Mouse (Mus musculus) heart, embryonic 11.5 days (tissue): Measurements from ENCODE around the gene Qk. TPM values are rescaled to one million over a fixed set of nuclear protein-coding genes. Genes with fewer than 3 reads are reported as not detected.

ENCODE experiments used
- ATAC-seq: fragments of 200-750 bp; cut with Nextera tagmentation; replicated peaks from 2 replicates; pipeline ENCODE4 v1.8.0; 2017; ENCODE audit warnings: moderate library complexity; ENCODE audit not compliant: insufficient number of reproducible peaks, low FRiP score, low TSS enrichment
- H3K27ac ChIP-seq: fragments of 300-500 bp; sonication (generic); 2 replicates; pipeline ENCODE4 v1.5.1; 2014; ENCODE audit warnings: mild to moderate bottlenecking, low read depth, low read length
- H3K27me3 ChIP-seq: fragments of 300-500 bp; sonication (generic); 2 replicates; pipeline ENCODE4 v1.6.1; 2014; ENCODE audit warnings: mild to moderate bottlenecking, low read length, mixed read lengths; ENCODE audit not compliant: control insufficient read depth, insufficient read depth
- H3K36me3 ChIP-seq: fragments of 300-500 bp; sonication (generic); 2 replicates; pipeline ENCODE4 v1.6.1; 2014; ENCODE audit warnings: mild to moderate bottlenecking, low read length, moderate library complexity, mixed read lengths; ENCODE audit not compliant: control insufficient read depth, insufficient read depth
- H3K4me1 ChIP-seq: fragments of 300-500 bp; sonication (generic); 2 replicates; pipeline ENCODE4 v1.6.1; 2014; ENCODE audit warnings: low read length; ENCODE audit not compliant: control insufficient read depth, insufficient read depth
- H3K4me2 ChIP-seq: fragments of 300-500 bp; sonication (generic); 2 replicates; pipeline ENCODE4 v1.6.1; 2014; ENCODE audit warnings: mild to moderate bottlenecking, moderate library complexity
- H3K4me3 ChIP-seq: fragments of 300-500 bp; sonication (generic); 2 replicates; pipeline ENCODE4 v1.5.1; 2014; ENCODE audit warnings: low read depth, low read length
- H3K9ac ChIP-seq: fragments of 300-500 bp; sonication (generic); 2 replicates; pipeline ENCODE4 v1.6.1; 2014; ENCODE audit warnings: mild to moderate bottlenecking, low read depth, low read length, moderate library complexity
- H3K9me3 ChIP-seq: fragments of 300-500 bp; sonication (generic); replicated peaks from 2 replicates; pipeline ENCODE4 v1.6.1; 2016; ENCODE audit warnings: low read length; ENCODE audit not compliant: control insufficient read depth
- WGBS: fragments of 180-500 bp; shearing (Covaris S2); extraction: QIAGEN DNeasy Blood & Tissue Kit; methylation state at CpG from one replicate; pipeline ENCODE4 v1.1.7; 2014; ENCODE audit not compliant: insufficient replicate concordance; 5-methylcytosine and 5-hydroxymethylcytosine counted together
- polyA plus RNA-seq: library from polyadenylated mRNA; unstranded; fragments of >200 nt; fragmentation: Nextera tagmentation; extraction: Ambion mirVana; gene quantifications from 2 replicates; pipeline ENCODE4 v1.2.1, GENCODE M21; 2014

The Qk gene
- polyA plus RNA-seq, 1 experiment from 2014 or later: 60.6 TPM

GRCm38 (mm10) chr17:10177096-10177495 lies 142.6 kb downstream of the Qk start:
- no peak overlapping the region for H3K4me3 ChIP-seq
- H3K27ac ChIP-seq: no peak overlapping the region
- no peaks in the 10 kb centered on the region for H3K27me3 ChIP-seq
- H3K9ac ChIP-seq: no peak overlapping the region
- H3K4me2 ChIP-seq: no peak overlapping the region
- no peaks in the 10 kb centered on the region for H3K4me1 ChIP-seq
- H3K9me3 ChIP-seq: no peaks in the 10 kb centered on the region
- no peak for ATAC-seq
- no peaks in the 10 kb centered on the region for H3K36me3 ChIP-seq
- WGBS: 62% methylated on average over 5 of the region's 5 CpGs

DNA sequence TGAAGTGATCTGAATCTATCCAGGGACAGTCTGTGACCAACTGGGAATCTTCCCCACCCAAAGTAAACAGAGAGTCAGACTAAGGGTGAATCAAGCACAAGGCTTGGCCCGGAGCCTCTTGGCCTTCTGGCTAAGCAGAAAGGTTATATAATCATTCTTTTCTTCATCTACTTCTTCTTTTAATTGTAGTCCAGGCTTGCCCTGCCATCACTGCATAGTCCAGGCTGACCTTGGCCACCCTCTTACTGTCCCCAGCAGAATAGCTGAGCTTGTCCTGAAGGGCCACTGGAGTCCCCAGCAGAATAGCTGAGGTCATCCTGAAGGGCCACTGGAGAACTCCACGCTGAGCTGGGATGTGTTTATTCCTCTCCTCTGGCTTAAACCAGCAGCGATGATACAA lies 158.4 kb downstream of the Qk start:
- H3K9me3 ChIP-seq: no peaks in the 10 kb centered on the region
- H3K4me3 ChIP-seq: no peak overlapping the region
- ATAC-seq: no peak
- no peaks in the 10 kb centered on the region for H3K27me3 ChIP-seq
- no peak overlapping the region for H3K4me2 ChIP-seq
- H3K27ac ChIP-seq: no peak overlapping the region
- peaks cover 2% of the 10 kb centered on the region; the same call in 1 of the 2 replicates for H3K4me1 ChIP-seq
- no peaks in the 10 kb centered on the region for H3K36me3 ChIP-seq
- WGBS: 85% methylated on average over 3 of the region's 3 CpGs
- no peak overlapping the region for H3K9ac ChIP-seq

DNA sequence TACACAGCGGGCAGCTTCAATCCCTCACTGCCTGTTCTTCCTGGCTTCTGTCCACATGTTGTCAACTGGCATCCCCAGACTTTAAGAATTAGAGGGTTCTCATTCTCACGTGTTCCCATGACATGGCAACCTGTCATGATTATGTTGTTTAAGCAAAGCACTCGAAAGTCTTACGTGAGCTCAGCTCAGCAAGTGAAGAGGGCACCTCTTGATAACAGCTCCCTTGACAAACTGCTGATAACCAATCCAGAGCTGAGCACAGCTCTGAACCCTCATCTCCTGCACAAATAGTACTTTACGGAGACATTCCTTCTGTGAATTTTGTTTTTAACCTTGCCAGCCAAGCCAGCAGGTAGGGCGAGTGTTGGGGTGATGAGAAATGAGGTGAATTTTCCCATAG lies 159.2 kb downstream of the Qk start:
- H3K4me2 ChIP-seq: no peak overlapping the region
- no peak overlapping the region for H3K4me3 ChIP-seq
- peaks cover 2% of the 10 kb centered on the region; the same call in 1 of the 2 replicates for H3K4me1 ChIP-seq
- no peak overlapping the region for H3K9ac ChIP-seq
- ATAC-seq: no peak
- no peaks in the 10 kb centered on the region for H3K36me3 ChIP-seq
- H3K27me3 ChIP-seq: no peaks in the 10 kb centered on the region
- no peak overlapping the region for H3K27ac ChIP-seq
- WGBS: 48% methylated on average over 6 of the region's 6 CpGs
- no peaks in the 10 kb centered on the region for H3K9me3 ChIP-seq

DNA sequence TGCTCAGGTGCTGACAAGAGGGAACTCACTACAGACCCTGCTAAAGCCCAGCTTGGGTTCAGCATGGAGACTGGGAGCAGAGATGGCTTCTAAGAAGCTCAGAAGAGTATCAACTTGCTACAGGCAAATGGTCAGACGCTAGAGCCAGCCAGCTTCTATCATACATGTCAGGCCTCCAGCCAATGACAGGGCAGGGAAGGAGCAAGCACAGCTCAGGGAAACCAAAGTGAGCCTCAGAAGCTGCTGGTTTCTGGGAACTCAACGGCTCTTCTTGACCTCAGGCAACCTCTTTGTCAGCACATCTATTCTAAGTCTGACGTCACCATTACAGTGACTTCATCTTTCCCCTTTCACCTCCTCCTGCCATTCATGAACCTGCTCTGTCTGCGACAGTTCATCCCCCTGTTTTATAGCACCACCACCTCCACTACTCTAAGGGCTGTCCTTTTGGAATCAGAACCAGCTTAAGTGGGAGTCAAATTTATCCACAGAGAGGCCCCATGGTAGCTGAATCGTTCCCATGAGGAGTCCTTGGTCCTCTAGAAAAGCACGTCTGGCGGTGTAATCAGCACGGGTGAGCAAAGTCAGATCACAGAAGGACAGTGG lies 166.7 kb downstream of the Qk start:
- H3K4me2 ChIP-seq: no peak overlapping the region
- no peaks in the 10 kb centered on the region for H3K36me3 ChIP-seq
- no peak overlapping the region for H3K9ac ChIP-seq
- no peak; the same call in 1 of the 2 replicates for ATAC-seq
- 26% methylated on average over 8 of the region's 8 CpGs for WGBS
- H3K4me3 ChIP-seq: no peak overlapping the region
- H3K4me1 ChIP-seq: peaks cover 22% of the 10 kb centered on the region
- no peaks in the 10 kb centered on the region for H3K27me3 ChIP-seq
- H3K9me3 ChIP-seq: no peaks in the 10 kb centered on the region
- 0 out of 2 replicates have a peak overlapping the region, but pooled peaks have one; percentile 29 for H3K27ac ChIP-seq
